Mouse (Mus musculus): ENCODE measurements around the gene Cc2d2a. TPM values are rescaled to one million over a fixed set of nuclear protein-coding genes. Genes with fewer than 3 reads are reported as not detected.

Cc2d2a gene
- total and polyA plus RNA-seq, 3 experiments = not detected

DNA sequence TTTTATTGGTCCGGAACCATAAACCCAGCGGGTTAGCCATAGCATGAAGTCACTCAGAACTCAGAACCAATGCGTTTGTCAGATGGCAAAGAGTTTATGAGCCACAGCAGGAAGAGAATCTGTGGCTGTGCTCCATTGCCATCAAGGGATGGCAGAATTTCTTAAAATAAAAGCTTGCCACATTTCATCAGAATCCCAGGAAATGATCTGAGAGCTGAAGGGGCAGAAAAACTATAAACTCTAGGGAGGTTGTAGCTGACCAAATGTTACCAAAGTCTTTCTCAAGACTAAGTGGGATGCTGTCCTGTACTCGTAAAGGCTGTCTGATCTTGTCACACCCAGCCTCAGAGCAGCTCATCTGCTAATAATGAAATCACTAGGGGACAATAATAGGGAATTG is 36.7 kb upstream of the Cc2d2a start:
- Histone ChIP-seq H3K9me3 (replicated peaks; ENCODE audit: insufficient read depth, low read length) (no peaks in the 10 kb centered on the region), H3K9ac (ENCODE audit: control insufficient read depth, low read depth, low read length, poor library complexity, severe bottlenecking) (no peak overlapping the region), H3K36me3 (ENCODE audit: control insufficient read depth in 1 of 2, insufficient read depth in 2 of 2, low read length in 2 of 2) (no peaks in the 10 kb centered on the region), H3K4me1 (ENCODE audit: control insufficient read depth in 1 of 2, insufficient read depth in 2 of 2, low read length in 2 of 2) (no peaks in the 10 kb centered on the region), H3K4me3 (ENCODE audit: control insufficient read depth in 1 of 2, insufficient read depth in 1 of 2, low read depth in 2 of 2, low read length in 2 of 2) (no peak overlapping the region), H3K27ac (ENCODE audit: control insufficient read depth, low read depth, low read length) (no peak overlapping the region), H3K79me2 (ENCODE audit: control insufficient read depth, insufficient read depth, low read length, poor library complexity) (no peaks in the 10 kb centered on the region), H3K27me3 (ENCODE audit: control insufficient read depth in 1 of 2, insufficient read depth in 2 of 2, low read length in 2 of 2) (no peaks in the 10 kb centered on the region)
- DNase-seq (ENCODE audit: low read depth, low spot score) = no peak
- TF ChIP-seq MAFK (IDR thresholded peaks at IDR 0.05; ENCODE audit: borderline replicate concordance, low read depth, low read length) (no peak), ZKSCAN1 (IDR thresholded peaks at IDR 0.05; ENCODE audit: low read depth, low read length) (no peak), KAT2A (conservative IDR thresholded peaks at IDR 0.05; ENCODE audit: low read depth, low read length) (no peak), ETS1 (IDR thresholded peaks at IDR 0.05; ENCODE audit: low read depth, low read length) (no peak), RCOR1 (IDR thresholded peaks at IDR 0.05; ENCODE audit: low read depth, low read length) (no peak), SMC3 (IDR thresholded peaks at IDR 0.05; ENCODE audit: low read depth, low read length) (no peak), GATA1 (IDR thresholded peaks at IDR 0.05; ENCODE audit: low read depth, low read length) (no peak), MYC (IDR thresholded peaks at IDR 0.05; ENCODE audit: low read depth, low read length) (no peak), MYB (IDR thresholded peaks at IDR 0.05; ENCODE audit: low read depth, low read length) (no peak)

DNA sequence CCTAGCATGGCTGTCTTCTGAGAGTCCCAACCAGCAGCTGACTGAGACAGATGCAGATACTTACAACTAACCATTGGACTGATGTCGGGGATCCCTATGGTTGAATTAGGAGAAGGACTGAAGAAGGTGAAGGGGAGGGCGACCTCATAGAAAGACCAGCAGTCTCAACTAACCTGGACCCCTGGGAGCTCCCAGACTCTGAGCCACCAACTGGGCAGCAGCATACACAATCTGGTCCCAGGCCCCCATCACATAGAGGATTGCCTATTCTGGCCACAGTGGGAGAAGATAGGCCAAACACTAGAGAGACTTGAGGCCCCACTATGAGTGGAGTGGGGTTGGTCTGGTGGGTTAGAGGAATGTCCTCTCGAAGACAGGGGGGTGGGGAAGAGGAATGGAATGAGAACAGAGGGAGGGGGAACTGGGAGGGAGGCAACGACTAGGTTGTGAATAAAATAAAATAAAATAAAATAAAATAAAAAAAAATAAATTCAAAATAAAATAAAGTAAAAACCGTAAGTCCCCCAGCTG is 28.0 kb upstream of the Cc2d2a start:
- Histone ChIP-seq H3K9ac (ENCODE audit: control insufficient read depth, low read depth, low read length, poor library complexity, severe bottlenecking) (no peak overlapping the region), H3K4me1 (ENCODE audit: control insufficient read depth in 1 of 2, insufficient read depth in 2 of 2, low read length in 2 of 2) (no peaks in the 10 kb centered on the region), H3K4me3 (ENCODE audit: control insufficient read depth in 1 of 2, insufficient read depth in 1 of 2, low read depth in 2 of 2, low read length in 2 of 2) (no peak overlapping the region), H3K27ac (ENCODE audit: control insufficient read depth, low read depth, low read length) (no peak overlapping the region), H3K36me3 (ENCODE audit: control insufficient read depth in 1 of 2, insufficient read depth in 2 of 2, low read length in 2 of 2) (no peaks in the 10 kb centered on the region), H3K9me3 (replicated peaks; ENCODE audit: insufficient read depth, low read length) (no peaks in the 10 kb centered on the region), H3K27me3 (ENCODE audit: control insufficient read depth in 1 of 2, insufficient read depth in 2 of 2, low read length in 2 of 2) (no peaks in the 10 kb centered on the region), H3K79me2 (ENCODE audit: control insufficient read depth, insufficient read depth, low read length, poor library complexity) (no peaks in the 10 kb centered on the region)
- DNase-seq (ENCODE audit: low read depth, low spot score) = no peak
- no peak for TF ChIP-seq RCOR1 (IDR thresholded peaks at IDR 0.05; ENCODE audit: low read depth, low read length)
- TF ChIP-seq ZMIZ1 (IDR thresholded peaks at IDR 0.05; ENCODE audit: low read depth, low read length) = no peak
- no peak for TF ChIP-seq MYC (IDR thresholded peaks at IDR 0.05; ENCODE audit: low read depth, low read length)
- no peak for TF ChIP-seq ETS1 (IDR thresholded peaks at IDR 0.05; ENCODE audit: low read depth, low read length)
- no peak for TF ChIP-seq MAX (IDR thresholded peaks at IDR 0.05; ENCODE audit: low read length)
- no peak for TF ChIP-seq BHLHE40 (IDR thresholded peaks at IDR 0.05; ENCODE audit: borderline replicate concordance, low read depth, low read length)
- TF ChIP-seq POLR2A (IDR thresholded peaks at IDR 0.05; ENCODE audit: control insufficient read depth in 1 of 2, insufficient read depth in 1 of 2, low read depth in 1 of 2, low read length in 2 of 2, poor library complexity in 1 of 2) = no peak
- no peak for TF ChIP-seq MEF2A (IDR thresholded peaks at IDR 0.05; ENCODE audit: extremely low read depth, insufficient replicate concordance, low read depth, low read length, poor library complexity, severe bottlenecking)

DNA sequence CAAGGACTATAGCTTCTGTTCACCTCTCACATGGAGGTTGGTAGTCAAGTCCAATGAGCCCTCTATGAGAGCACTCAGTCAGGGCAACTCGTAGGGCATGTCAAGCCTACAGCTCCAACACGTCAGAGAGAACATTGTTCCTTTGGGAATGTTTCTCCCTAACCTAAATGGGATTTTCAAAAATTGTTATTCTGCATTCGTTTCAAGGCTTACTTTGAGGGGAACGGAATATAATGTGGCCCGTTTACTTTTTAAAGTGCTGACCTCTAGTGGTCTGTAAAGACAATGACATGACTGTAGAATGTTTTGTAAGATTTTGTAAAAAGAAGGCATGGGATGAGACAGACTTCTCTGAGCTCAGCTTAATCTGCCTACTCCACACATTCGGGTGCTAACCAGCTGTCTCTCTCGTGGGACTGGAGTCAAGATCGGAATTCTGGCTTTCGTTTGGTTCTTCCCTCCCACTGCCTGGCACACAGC is 27.5 kb upstream of the Cc2d2a start:
- no peak overlapping the region for H3K4me3 ChIP-seq (ENCODE audit: control insufficient read depth in 1 of 2, insufficient read depth in 1 of 2, low read depth in 2 of 2, low read length in 2 of 2)
- peak; percentile 28 for DNase-seq (ENCODE audit: low read depth, low spot score)

More for the DNA sequence above, 27.5 kb upstream of the Cc2d2a start:
- Histone ChIP-seq H3K27me3 (ENCODE audit: control insufficient read depth in 1 of 2, insufficient read depth in 2 of 2, low read length in 2 of 2) (no peaks in the 10 kb centered on the region), H3K9me3 (replicated peaks; ENCODE audit: insufficient read depth, low read length) (no peaks in the 10 kb centered on the region), H3K27ac (ENCODE audit: control insufficient read depth, low read depth, low read length) (no peak overlapping the region), H3K79me2 (ENCODE audit: control insufficient read depth, insufficient read depth, low read length, poor library complexity) (no peaks in the 10 kb centered on the region), H3K36me3 (ENCODE audit: control insufficient read depth in 1 of 2, insufficient read depth in 2 of 2, low read length in 2 of 2) (no peaks in the 10 kb centered on the region), H3K9ac (ENCODE audit: control insufficient read depth, low read depth, low read length, poor library complexity, severe bottlenecking) (no peak overlapping the region), H3K4me1 (ENCODE audit: control insufficient read depth in 1 of 2, insufficient read depth in 2 of 2, low read length in 2 of 2) (no peaks in the 10 kb centered on the region)
- peak; percentile 65 for TF ChIP-seq RAD21 (IDR thresholded peaks at IDR 0.05; ENCODE audit: low read depth, low read length)
- peak; percentile 67 for TF ChIP-seq SMC3 (IDR thresholded peaks at IDR 0.05; ENCODE audit: low read depth, low read length)
- TF ChIP-seq MAZ (IDR thresholded peaks at IDR 0.05; ENCODE audit: low read depth, low read length) = no peak
- peak in 2 of 3 experiments; percentile 60 to 68; a peak in 4 of 6 replicates for TF ChIP-seq CTCF (IDR thresholded peaks at IDR 0.05 in 2 of 3, conservative IDR thresholded peaks at IDR 0.05 in 1 of 3; ENCODE audit: control insufficient read depth in 1 of 3, insufficient read depth in 1 of 3, low read depth in 2 of 3, low read length in 3 of 3, poor library complexity in 1 of 3, severe bottlenecking in 1 of 3)
- peak; percentile 45 for TF ChIP-seq ZC3H11A (IDR thresholded peaks at IDR 0.05; ENCODE audit: low read depth, low read length)
